Mouse (Mus musculus) hindbrain, embryonic 14.5 days (tissue): ENCODE measurements around the gene Nav2. TPM values are rescaled to one million over a fixed set of nuclear protein-coding genes. Genes with fewer than 3 reads are reported as not detected.

Experiments
- ATAC-seq: fragments of 200-750 bp; cut with Nextera tagmentation; 2 replicates; pipeline ENCODE4 v1.8.0; 2017; ENCODE audit warnings: moderate number of reproducible peaks, mild to moderate bottlenecking, moderate TSS enrichment, moderate library complexity; ENCODE audit not compliant: low FRiP score
- DNase-seq: peaks from one replicate; pipeline ENCODE4 v3.0.0-alpha.2; 2015; ENCODE audit warnings: low spot score
- H3K27ac ChIP-seq: fragments of 300-500 bp; sonication (generic); 2 replicates; pipeline ENCODE4 v1.5.1; 2014; ENCODE audit warnings: mild to moderate bottlenecking, moderate library complexity
- H3K27me3 ChIP-seq: fragments of 300-500 bp; sonication (generic); 2 replicates; pipeline ENCODE4 v1.6.1; 2014; ENCODE audit warnings: mild to moderate bottlenecking, low read length, mixed read lengths; ENCODE audit not compliant: control insufficient read depth, insufficient read depth
- H3K36me3 ChIP-seq: fragments of 300-500 bp; sonication (generic); replicated peaks from 2 replicates; pipeline ENCODE4 v1.6.1; 2014; ENCODE audit not compliant: control insufficient read depth, insufficient read depth
- H3K4me1 ChIP-seq: fragments of 300-500 bp; sonication (generic); replicated peaks from 2 replicates; pipeline ENCODE4 v1.6.1; 2014; ENCODE audit warnings: antibody characterized with exemption, low read length, mixed read lengths; ENCODE audit not compliant: control insufficient read depth, insufficient read depth
- H3K4me2 ChIP-seq: fragments of 300-500 bp; sonication (generic); replicated peaks from 2 replicates; pipeline ENCODE4 v1.6.1; 2014; ENCODE audit warnings: mild to moderate bottlenecking, moderate library complexity
- H3K4me3 ChIP-seq: fragments of 300-500 bp; sonication (generic); replicated peaks from 2 replicates; pipeline ENCODE4 v1.5.1; 2014; ENCODE audit warnings: mild to moderate bottlenecking, low read length
- H3K9ac ChIP-seq: fragments of 300-500 bp; sonication (generic); 2 replicates; pipeline ENCODE4 v1.6.1; 2014
- H3K9me3 ChIP-seq: fragments of 300-500 bp; sonication (generic); 2 replicates; pipeline ENCODE4 v1.6.1; 2016; ENCODE audit warnings: low read length; ENCODE audit not compliant: control insufficient read depth
- WGBS: fragments of 180-500 bp; shearing (Covaris S2); extraction: QIAGEN DNeasy Blood & Tissue Kit; methylation state at CpG from one replicate; pipeline ENCODE4 v1.1.7; 2014; 5-methylcytosine and 5-hydroxymethylcytosine counted together
- polyA plus RNA-seq: library from polyadenylated mRNA; unstranded; fragments of >200 nt; fragmentation: Nextera tagmentation; extraction: Ambion mirVana; gene quantifications from 2 replicates; pipeline ENCODE4 v1.2.1, GENCODE M21; 2014

Gene Nav2
- polyA plus RNA-seq, 1 experiment from 2014 or later, result 28.2 TPM

DNA sequence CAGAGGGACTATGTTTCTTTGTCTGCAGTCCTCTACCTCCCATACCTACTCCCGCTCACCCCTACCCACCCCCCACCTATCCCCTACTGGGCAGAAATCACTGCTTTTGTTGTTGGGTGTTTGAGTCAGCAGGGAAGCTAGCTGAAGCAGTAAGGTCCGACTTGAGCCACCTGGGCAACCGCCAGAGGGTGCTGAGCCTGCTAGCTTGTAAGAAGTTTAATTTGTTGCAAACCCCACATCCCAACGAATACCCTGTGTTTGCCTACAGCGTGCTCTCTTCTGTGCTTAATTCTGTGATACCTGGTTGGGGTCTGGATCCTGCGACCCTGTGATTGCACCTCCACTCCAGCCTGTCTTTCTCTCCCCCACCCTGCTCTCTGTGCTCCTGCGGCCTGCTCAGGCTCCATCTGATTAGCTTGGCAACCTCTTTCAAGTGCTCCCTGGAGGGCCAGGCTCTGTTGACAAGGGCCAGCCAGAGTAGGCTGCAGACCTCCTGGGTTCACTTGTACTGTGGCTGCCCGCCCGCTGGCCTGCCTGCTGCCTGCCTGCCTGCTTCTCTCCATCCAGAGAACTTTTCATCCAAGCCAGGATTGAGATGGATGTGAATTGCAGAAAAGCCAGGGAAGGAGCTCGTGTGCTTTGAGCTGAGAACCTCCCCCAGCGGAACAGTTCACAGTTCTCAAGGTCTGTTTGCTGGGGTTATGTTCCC lies 575.7 kb downstream of the Nav2 start:
- Histone ChIP-seq H3K27me3 (no peaks in the 10 kb centered on the region; the same call in 1 of the 2 replicates), H3K9me3 (no peaks in the 10 kb centered on the region), H3K9ac (no peak overlapping the region), H3K4me2 (no peak overlapping the region), H3K4me3 (no peak overlapping the region), H3K36me3 (no peaks in the 10 kb centered on the region), H3K4me1 (peaks cover 17% of the 10 kb centered on the region; the same call in 1 of the 2 replicates), H3K27ac (no peak overlapping the region)
- WGBS, result 14% methylated on average over 11 of the region's 11 CpGs
- no peak for DNase-seq
- ATAC-seq, result peak; percentile 32; the same call in 1 of the 2 replicates

DNA sequence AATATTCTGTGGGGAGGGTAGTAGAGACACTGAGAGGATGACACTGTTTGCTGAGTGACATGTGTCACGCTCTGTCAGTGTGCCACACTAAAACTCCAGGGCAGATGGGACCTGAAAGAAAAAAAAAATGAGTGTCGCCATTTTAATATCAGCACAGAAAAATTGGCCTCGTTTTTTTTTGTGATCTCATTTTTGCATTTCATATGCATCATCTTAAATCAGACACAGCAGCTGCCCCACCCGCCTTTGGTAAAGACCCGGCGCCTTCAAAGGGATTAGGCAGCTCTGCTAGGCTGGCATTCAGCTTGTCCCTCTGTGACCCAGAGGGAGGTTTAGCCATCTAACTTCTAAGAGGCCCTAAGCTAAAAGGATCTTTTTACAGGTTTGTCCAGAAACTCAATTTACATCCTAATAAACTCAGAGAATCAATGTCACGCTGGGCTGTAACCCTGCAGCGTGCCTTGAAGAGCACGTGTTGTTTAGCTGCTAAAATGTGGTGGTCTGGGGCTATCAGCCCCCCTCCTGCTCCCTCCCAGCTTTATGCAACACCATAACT lies 576.9 kb downstream of the Nav2 start:
- H3K4me2 ChIP-seq, result no peak overlapping the region
- ATAC-seq (no peak), DNase-seq (no peak)
- no peaks in the 10 kb centered on the region for H3K36me3 ChIP-seq
- H3K4me3 ChIP-seq, result no peak overlapping the region
- H3K27me3 ChIP-seq, result no peaks in the 10 kb centered on the region; the same call in 1 of the 2 replicates
- H3K27ac ChIP-seq, result no peak overlapping the region
- no peaks in the 10 kb centered on the region for H3K9me3 ChIP-seq
- WGBS, result 15% methylated on average over 9 of the region's 9 CpGs
- no peak overlapping the region for H3K9ac ChIP-seq
- H3K4me1 ChIP-seq, result peaks cover 17% of the 10 kb centered on the region; the same call in 1 of the 2 replicates

DNA sequence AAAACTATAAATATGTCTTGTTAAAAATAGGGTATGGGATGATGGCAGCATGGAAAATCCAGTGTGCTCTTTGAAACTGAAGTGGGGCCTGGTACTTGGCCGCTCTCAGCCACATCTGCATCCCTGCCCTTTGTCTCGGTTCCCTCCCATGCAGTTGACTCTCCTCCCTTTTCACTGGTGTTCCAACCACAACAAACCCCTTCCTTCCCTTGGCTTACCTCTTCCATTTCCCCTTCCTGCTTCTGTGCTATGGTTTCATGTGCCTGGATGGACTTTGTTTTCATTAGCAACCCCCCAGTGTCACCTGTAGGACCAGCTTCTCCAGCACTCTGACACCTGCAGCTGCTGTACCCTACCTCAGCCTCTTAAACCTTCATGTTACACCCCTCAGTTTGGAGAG lies 578.8 kb downstream of the Nav2 start:
- DNase-seq (no peak), ATAC-seq (no peak)
- Histone ChIP-seq H3K4me2 (no peak overlapping the region), H3K9me3 (no peaks in the 10 kb centered on the region), H3K4me3 (no peak overlapping the region), H3K27ac (no peak overlapping the region), H3K27me3 (no peaks in the 10 kb centered on the region; the same call in 1 of the 2 replicates), H3K36me3 (no peaks in the 10 kb centered on the region; the same call in 1 of the 2 replicates), H3K9ac (no peak overlapping the region), H3K4me1 (peaks cover 17% of the 10 kb centered on the region)
- WGBS, result 80% methylated on average over 2 of the region's 2 CpGs

GRCm38 (mm10) chr7:49488493-49489087 lies 580.1 kb downstream of the Nav2 start:
- WGBS, result 66% methylated on average over 4 of the region's 4 CpGs
- peaks cover 17% of the 10 kb centered on the region for H3K4me1 ChIP-seq
- no peak overlapping the region for H3K4me2 ChIP-seq
- H3K27me3 ChIP-seq, result no peaks in the 10 kb centered on the region; the same call in 1 of the 2 replicates
- H3K36me3 ChIP-seq, result no peaks in the 10 kb centered on the region; the same call in 1 of the 2 replicates
- no peak overlapping the region for H3K9ac ChIP-seq
- no peaks in the 10 kb centered on the region for H3K9me3 ChIP-seq
- no peak overlapping the region for H3K4me3 ChIP-seq
- ATAC-seq (no peak), DNase-seq (no peak)
- H3K27ac ChIP-seq, result no peak overlapping the region

DNA sequence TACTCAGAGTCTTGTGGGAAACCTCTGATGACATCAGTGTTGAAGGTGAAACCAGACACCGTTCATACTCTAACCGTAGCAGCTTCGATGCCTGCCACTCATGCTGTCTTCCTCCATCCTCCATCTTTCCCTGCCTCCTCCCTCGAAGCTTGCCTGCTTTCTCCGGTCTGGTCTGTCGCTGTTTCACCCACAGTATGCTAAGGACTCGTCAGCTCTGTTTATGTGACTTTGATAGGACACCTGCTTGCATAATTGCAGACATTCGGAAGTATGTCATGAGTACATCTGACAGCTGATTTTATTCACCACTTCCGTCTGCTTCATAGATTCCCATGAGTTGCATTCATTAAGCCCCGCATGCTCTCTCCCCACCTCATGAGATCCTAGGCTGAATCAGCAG lies 582.3 kb downstream of the Nav2 start:
- H3K27ac ChIP-seq, result no peak overlapping the region
- no peaks in the 10 kb centered on the region for H3K27me3 ChIP-seq
- no peak for ATAC-seq

GRCm38 (mm10) chr7:49492622-49493021 lies 584.1 kb downstream of the Nav2 start:
- Histone ChIP-seq H3K9me3 (no peaks in the 10 kb centered on the region), H3K36me3 (no peaks in the 10 kb centered on the region; the same call in 1 of the 2 replicates), H3K4me2 (no peak overlapping the region), H3K27ac (no peak overlapping the region), H3K4me3 (no peak overlapping the region), H3K4me1 (peaks cover 13% of the 10 kb centered on the region), H3K9ac (no peak overlapping the region), H3K27me3 (no peaks in the 10 kb centered on the region)
- ATAC-seq (no peak), DNase-seq (no peak)

More for the DNA sequence above, 582.3 kb downstream of the Nav2 start:
- DNase-seq, result no peak
- Histone ChIP-seq H3K4me1 (peaks cover 5% of the 10 kb centered on the region), H3K9me3 (no peaks in the 10 kb centered on the region), H3K9ac (no peak overlapping the region), H3K4me3 (no peak overlapping the region), H3K36me3 (no peaks in the 10 kb centered on the region; the same call in 1 of the 2 replicates), H3K4me2 (no peak overlapping the region)
- 61% methylated on average over 10 of the region's 10 CpGs for WGBS

DNA sequence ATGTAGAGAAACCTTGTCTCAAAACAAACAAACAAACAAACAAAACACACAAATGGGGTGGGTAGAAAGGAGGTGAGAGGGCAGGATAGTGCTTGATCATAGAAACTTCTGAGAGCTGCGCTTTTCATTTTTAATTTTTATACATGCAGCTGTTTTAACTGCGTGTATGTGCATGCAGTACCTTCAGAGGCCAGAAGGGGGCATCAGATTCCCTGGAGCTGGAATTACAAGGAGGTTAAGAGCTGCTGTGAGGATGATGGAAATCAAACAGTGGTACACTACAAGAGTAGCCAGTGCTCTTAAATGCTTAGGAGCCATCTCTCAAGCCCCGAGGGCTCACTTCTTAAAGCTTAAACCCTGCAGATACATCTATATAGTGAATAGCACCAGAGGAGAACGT lies 584.7 kb downstream of the Nav2 start:
- Histone ChIP-seq H3K4me1 (peaks cover 13% of the 10 kb centered on the region), H3K4me3 (no peak overlapping the region), H3K27me3 (no peaks in the 10 kb centered on the region), H3K9ac (no peak overlapping the region), H3K27ac (no peak overlapping the region), H3K4me2 (no peak overlapping the region), H3K9me3 (no peaks in the 10 kb centered on the region), H3K36me3 (no peaks in the 10 kb centered on the region; the same call in 1 of the 2 replicates)
- no peak for ATAC-seq
- DNase-seq, result no peak
- 77% methylated on average over 4 of the region's 4 CpGs for WGBS

- Histone ChIP-seq H3K4me1 (peaks cover 13% of the 10 kb centered on the region), H3K4me3 (no peak overlapping the region), H3K4me2 (no peak overlapping the region), H3K9me3 (no peaks in the 10 kb centered on the region), H3K27me3 (no peaks in the 10 kb centered on the region), H3K27ac (no peak overlapping the region), H3K36me3 (no peaks in the 10 kb centered on the region; the same call in 1 of the 2 replicates), H3K9ac (no peak overlapping the region)
- no peak for ATAC-seq
- DNase-seq, result no peak
- WGBS, result 79% methylated on average over 6 of the region's 6 CpGs
Observed at GRCm38 (mm10) chr7:49494654-49495053, 586.1 kb downstream of the Nav2 start.

GRCm38 (mm10) chr7:49496111-49496510 lies 587.6 kb downstream of the Nav2 start:
- H3K36me3 ChIP-seq, result no peaks in the 10 kb centered on the region; the same call in 1 of the 2 replicates
- DNase-seq (no peak), ATAC-seq (peak; percentile 47; the same call in 1 of the 2 replicates)
- peaks cover 13% of the 10 kb centered on the region for H3K4me1 ChIP-seq
- no peak overlapping the region for H3K4me3 ChIP-seq
- H3K9ac ChIP-seq, result no peak overlapping the region
- H3K4me2 ChIP-seq, result no peak overlapping the region
- H3K27me3 ChIP-seq, result no peaks in the 10 kb centered on the region
- H3K9me3 ChIP-seq, result no peaks in the 10 kb centered on the region
- no peak overlapping the region for H3K27ac ChIP-seq
- WGBS, result 10% methylated on average over 11 of the region's 11 CpGs
